Mouse (Mus musculus): ENCODE results near the gene Alg9. TPM values are rescaled to one million over a fixed set of nuclear protein-coding genes. Genes with fewer than 3 reads are reported as not detected.

Alg9 gene
- polyA plus RNA-seq, 1 experiment from 2014 or later, result 49.2 TPM

DNA sequence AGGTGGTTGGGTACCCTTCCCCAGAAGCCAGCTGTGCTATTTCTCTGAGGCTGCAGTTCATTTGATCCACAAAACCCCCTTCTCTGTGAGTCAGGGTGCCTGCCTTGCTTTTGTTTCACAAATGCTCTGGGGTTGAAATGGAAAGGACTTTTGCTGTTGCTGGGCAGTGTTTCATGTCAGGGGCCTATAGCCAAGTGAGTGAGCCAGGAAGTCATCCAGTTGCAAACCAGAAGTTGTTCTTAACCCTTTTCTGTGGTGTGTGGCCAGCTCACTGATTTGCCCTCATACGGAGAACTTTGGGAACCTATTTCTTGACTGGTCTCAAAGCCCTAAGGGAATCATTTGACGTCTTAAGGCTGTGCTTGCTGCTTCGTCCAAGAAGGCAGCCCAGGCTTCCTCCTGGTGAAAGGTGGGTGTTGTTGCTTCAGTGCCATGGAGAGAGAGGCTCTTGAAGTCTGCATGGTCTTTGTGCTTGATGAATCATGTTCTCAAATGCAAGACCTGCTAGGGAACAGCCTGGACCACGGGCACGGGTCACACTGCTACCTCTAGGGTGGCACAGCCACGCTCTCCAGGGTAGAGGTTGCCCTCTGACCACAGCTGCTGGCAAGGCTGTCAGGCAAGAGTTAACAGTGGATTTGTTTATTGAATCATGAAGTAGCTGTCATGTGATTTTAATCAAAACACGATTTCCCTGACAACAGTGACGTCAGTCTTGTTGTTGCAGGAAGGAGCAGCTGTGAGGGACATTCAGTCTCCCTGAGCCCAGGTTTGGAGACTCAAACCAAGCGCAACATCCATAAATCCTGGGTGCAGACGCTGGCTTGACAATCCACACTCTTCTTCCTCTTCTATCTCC lies 110.2 kb downstream of the Alg9 start:
- 69% methylated on average over 10 of the region's 10 CpGs for WGBS
- Histone ChIP-seq H3K9me3 (no peaks in the 10 kb centered on the region), H3K36me3 (peaks cover 29% of the 10 kb centered on the region), H3K4me2 (no peak overlapping the region), H3K27me3 (no peaks in the 10 kb centered on the region), H3K4me1 (replicated peaks) (peaks cover 31% of the 10 kb centered on the region), H3K4me3 (no peak overlapping the region), H3K27ac (replicated peaks) (no peak overlapping the region), H3K9ac (no peak overlapping the region)
- no peak for ATAC-seq (ENCODE audit: low read depth)

DNA sequence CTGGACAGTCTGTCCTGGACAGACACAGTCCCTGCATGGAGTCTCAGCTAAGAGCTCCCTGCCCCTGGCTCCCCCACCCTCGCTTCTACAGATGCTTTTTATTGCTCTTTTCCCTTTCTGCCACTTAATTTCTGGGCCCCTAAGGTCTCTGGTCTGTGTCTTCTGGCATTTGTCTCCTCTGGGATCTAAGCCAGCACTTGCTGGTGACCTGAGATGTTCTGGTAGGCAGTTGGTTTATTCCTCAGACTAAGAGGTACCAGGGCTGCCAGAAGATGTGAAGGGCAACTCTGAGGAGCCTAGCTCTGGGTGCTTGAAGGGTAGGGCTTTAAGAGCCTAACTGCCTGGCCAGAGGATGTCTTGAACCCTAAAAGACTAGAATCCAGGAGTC lies 110.8 kb downstream of the Alg9 start:
- H3K4me3 ChIP-seq, result no peak overlapping the region
- ATAC-seq (ENCODE audit: low read depth), result no peak
- no peak overlapping the region for H3K4me2 ChIP-seq
- H3K9ac ChIP-seq, result no peak overlapping the region
- H3K36me3 ChIP-seq, result peaks cover 24% of the 10 kb centered on the region
- no peak overlapping the region for H3K27ac ChIP-seq (replicated peaks)
- H3K9me3 ChIP-seq, result no peaks in the 10 kb centered on the region
- H3K27me3 ChIP-seq, result no peaks in the 10 kb centered on the region
- WGBS, result 38% methylated on average over 1 of the region's 1 CpGs
- peaks cover 31% of the 10 kb centered on the region for H3K4me1 ChIP-seq (replicated peaks)

DNA sequence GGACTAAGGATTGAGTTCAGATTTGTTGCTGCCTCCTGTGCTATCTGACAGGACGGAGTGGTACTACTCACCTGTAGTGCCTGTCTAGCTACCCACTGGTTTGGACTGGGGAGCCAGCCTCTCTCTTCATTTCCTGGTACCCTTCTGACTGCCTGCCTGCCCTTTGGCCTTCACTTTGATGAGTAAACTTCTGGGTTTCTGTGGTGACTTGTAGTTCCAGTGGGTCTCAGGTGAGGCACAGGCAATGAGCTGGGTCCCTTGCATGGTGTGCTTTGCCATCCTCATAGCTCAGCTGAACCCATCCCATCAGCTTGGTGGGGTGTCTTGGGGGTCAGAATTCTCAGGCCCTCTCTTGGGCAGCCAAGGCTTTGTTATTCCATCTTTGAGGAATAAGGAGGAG lies 112.1 kb downstream of the Alg9 start:
- no peak for ATAC-seq (ENCODE audit: low read depth)
- 100% methylated on average over 1 of the region's 1 CpGs for WGBS
- H3K4me1 ChIP-seq (replicated peaks), result peaks cover 31% of the 10 kb centered on the region
- no peak overlapping the region for H3K4me2 ChIP-seq
- H3K4me3 ChIP-seq, result no peak overlapping the region
- no peaks in the 10 kb centered on the region for H3K9me3 ChIP-seq
- no peaks in the 10 kb centered on the region for H3K27me3 ChIP-seq
- H3K9ac ChIP-seq, result no peak overlapping the region
- no peak overlapping the region for H3K27ac ChIP-seq (replicated peaks)
- peaks cover 28% of the 10 kb centered on the region for H3K36me3 ChIP-seq

DNA sequence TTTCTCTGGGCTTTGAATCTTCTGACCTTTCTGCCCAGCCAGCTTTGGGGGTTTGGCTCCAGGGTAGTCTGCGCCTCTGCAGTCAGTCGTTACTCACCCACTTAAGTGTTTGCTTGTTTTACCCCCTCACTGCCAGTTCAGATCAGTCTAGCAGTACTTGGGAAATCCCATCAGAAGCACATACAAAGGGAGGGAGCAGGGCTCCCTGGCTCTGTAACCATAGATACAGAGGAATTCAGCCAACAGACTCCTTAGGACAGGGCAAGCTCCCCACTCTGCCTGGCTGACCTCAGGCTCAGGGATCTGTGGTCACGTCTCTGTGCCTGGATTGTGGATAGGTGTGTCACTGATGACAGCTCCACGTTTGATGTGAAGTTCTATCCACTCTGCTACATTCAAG lies 112.5 kb downstream of the Alg9 start:
- ATAC-seq (ENCODE audit: low read depth), result no peak

DNA sequence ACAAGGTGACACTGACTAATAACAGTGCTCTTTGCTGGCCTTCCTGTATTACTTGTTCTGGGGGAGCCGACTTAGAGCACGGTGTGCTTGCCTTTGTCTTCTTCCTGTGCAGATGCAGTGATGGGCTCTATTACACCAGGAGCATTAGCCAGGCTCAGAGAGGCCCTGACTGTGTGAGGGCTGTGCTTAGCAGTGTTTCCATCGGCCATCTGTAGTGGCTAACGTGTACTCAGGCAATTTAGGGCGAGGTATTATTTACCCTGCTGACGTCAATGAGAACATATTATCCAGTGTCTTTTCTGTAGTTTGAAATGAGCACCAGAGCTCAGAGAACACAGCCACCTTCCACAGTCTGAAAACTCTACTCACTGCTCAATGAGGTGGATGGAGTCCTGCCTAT lies 114.4 kb downstream of the Alg9 start:
- H3K27me3 ChIP-seq, result no peaks in the 10 kb centered on the region
- 68% methylated on average over 6 of the region's 6 CpGs for WGBS
- no peak overlapping the region for H3K27ac ChIP-seq (replicated peaks)
- no peak for ATAC-seq (ENCODE audit: low read depth)
- peaks cover 30% of the 10 kb centered on the region for H3K36me3 ChIP-seq
- H3K4me1 ChIP-seq (replicated peaks), result peaks cover 31% of the 10 kb centered on the region
- H3K4me2 ChIP-seq, result no peak overlapping the region
- no peak overlapping the region for H3K9ac ChIP-seq
- no peak overlapping the region for H3K4me3 ChIP-seq
- no peaks in the 10 kb centered on the region for H3K9me3 ChIP-seq

More for the DNA sequence above, 112.5 kb downstream of the Alg9 start:
- H3K4me1 ChIP-seq (replicated peaks), result peaks cover 31% of the 10 kb centered on the region
- H3K4me3 ChIP-seq, result no peak overlapping the region
- no peaks in the 10 kb centered on the region for H3K27me3 ChIP-seq
- H3K9me3 ChIP-seq, result no peaks in the 10 kb centered on the region
- no peak overlapping the region for H3K9ac ChIP-seq
- 53% methylated on average over 4 of the region's 4 CpGs for WGBS
- no peak overlapping the region for H3K4me2 ChIP-seq
- peaks cover 28% of the 10 kb centered on the region for H3K36me3 ChIP-seq
- H3K27ac ChIP-seq (replicated peaks), result no peak overlapping the region

DNA sequence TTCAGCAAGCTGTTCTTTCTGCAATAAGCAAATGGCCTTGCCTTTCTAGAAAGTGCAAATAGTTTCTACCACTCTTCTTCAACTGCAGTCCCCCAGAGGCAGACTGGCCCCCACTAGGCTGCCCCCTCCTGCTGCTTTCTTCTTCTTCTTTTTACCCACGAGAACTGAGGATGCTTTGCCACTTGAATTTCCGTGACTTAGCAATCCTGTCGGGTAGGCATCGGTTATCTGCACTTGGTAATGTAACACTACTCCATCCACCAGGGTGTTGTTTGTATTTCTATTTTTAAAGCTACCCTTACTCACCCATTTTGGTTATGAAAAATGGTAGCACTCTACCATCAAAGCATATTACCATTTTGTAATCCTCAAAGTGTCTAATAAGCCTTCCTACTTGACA lies 115.1 kb downstream of the Alg9 start:
- Histone ChIP-seq H3K27ac (replicated peaks) (no peak overlapping the region), H3K4me2 (no peak overlapping the region), H3K36me3 (peaks cover 38% of the 10 kb centered on the region), H3K9ac (no peak overlapping the region), H3K4me3 (no peak overlapping the region), H3K9me3 (no peaks in the 10 kb centered on the region), H3K4me1 (replicated peaks) (peaks cover 25% of the 10 kb centered on the region), H3K27me3 (no peaks in the 10 kb centered on the region)
- WGBS, result 81% methylated on average over 4 of the region's 4 CpGs
- ATAC-seq (ENCODE audit: low read depth), result no peak

DNA sequence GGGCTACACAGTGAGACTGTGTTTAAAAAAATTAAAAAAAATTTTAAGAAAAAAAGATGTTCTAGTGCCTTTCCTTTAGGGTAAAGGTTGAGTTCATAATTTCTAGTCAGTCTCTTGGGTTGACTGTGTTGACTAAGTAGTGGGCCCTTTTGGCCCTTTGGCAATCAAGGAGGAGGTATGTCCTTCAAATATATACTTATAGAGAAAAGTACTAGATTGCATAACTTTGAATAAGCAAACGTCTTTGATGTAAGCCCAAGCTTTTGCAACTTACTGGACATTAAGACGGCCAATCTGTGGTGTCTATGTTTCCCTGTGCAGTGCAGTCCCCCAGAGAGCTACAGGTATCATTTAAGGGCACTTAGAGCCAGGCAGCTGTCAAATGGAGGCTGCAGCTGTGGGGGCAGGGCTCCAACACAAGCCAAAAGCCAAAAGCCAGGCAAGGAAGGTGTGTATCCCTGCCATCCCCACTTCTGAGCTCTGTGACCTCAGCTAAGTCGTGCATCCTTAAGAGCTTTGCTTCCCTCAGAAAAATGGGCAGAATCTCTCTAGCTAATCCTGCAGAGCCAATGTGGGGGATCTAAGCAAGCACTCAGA lies 115.8 kb downstream of the Alg9 start:
- H3K9me3 ChIP-seq, result no peaks in the 10 kb centered on the region
- H3K9ac ChIP-seq, result no peak overlapping the region
- H3K4me3 ChIP-seq, result no peak overlapping the region
- no peak for ATAC-seq (ENCODE audit: low read depth)
- no peak overlapping the region for H3K4me2 ChIP-seq
- H3K27ac ChIP-seq (replicated peaks), result no peak overlapping the region
- H3K27me3 ChIP-seq, result no peaks in the 10 kb centered on the region
- peaks cover 19% of the 10 kb centered on the region for H3K4me1 ChIP-seq (replicated peaks)
- 81% methylated on average over 3 of the region's 3 CpGs for WGBS
- H3K36me3 ChIP-seq, result peaks cover 44% of the 10 kb centered on the region

Other genes starting within 250 kb of the Alg9 start
- gene Pts, start 246.3 kb upstream of the Alg9 start, polyA plus RNA-seq (2015; fragmentation: Nextera tagmentation; extraction: Ambion mirVana), result 104 and 128 TPM in 2 replicates
- 15.7 and 17.1 TPM in 2 replicates for gene Il18, start 220.2 kb upstream of the Alg9 start, polyA plus RNA-seq (2015; fragmentation: Nextera tagmentation; extraction: Ambion mirVana)
- gene Bco2, start 219.8 kb upstream of the Alg9 start, polyA plus RNA-seq (2015; fragmentation: Nextera tagmentation; extraction: Ambion mirVana), result 0.28 and 0.35 TPM in 2 replicates
- not detected in 2 replicates for gene Tex12, start 213.7 kb upstream of the Alg9 start, polyA plus RNA-seq (2015; fragmentation: Nextera tagmentation; extraction: Ambion mirVana)
- 229 and 243 TPM in 2 replicates for gene Sdhd, start 171.2 kb upstream of the Alg9 start, polyA plus RNA-seq (2015; fragmentation: Nextera tagmentation; extraction: Ambion mirVana)
- gene Timm8b, start 171.1 kb upstream of the Alg9 start, polyA plus RNA-seq (2015; fragmentation: Nextera tagmentation; extraction: Ambion mirVana), result 366 and 422 TPM in 2 replicates
- gene Pih1d2, start 157.7 kb upstream of the Alg9 start, polyA plus RNA-seq (2015; fragmentation: Nextera tagmentation; extraction: Ambion mirVana), result 5.2 and 5.8 TPM in 2 replicates
- gene Nkapd1, start 157.6 kb upstream of the Alg9 start, polyA plus RNA-seq (2015; fragmentation: Nextera tagmentation; extraction: Ambion mirVana), result 24.6 and 25.7 TPM in 2 replicates
- 48.9 and 50.8 TPM in 2 replicates for gene Dlat, start 115.2 kb upstream of the Alg9 start, polyA plus RNA-seq (2015; fragmentation: Nextera tagmentation; extraction: Ambion mirVana)
- gene Dixdc1, start 35.5 kb upstream of the Alg9 start, polyA plus RNA-seq (2015; fragmentation: Nextera tagmentation; extraction: Ambion mirVana), result 31.8 TPM in 2 replicates
- 1.7 and 2.3 TPM in 2 replicates for gene 2310030G06Rik, start 28.5 kb upstream of the Alg9 start, polyA plus RNA-seq (2015; fragmentation: Nextera tagmentation; extraction: Ambion mirVana)
- 15.3 and 19.5 TPM in 2 replicates for gene Cryab, start 23.7 kb upstream of the Alg9 start, polyA plus RNA-seq (2015; fragmentation: Nextera tagmentation; extraction: Ambion mirVana)
- gene Hspb2, start 22.7 kb upstream of the Alg9 start, polyA plus RNA-seq (2015; fragmentation: Nextera tagmentation; extraction: Ambion mirVana), result 2.4 and 4.5 TPM in 2 replicates
- gene Fdxacb1, start 6.8 kb upstream of the Alg9 start, polyA plus RNA-seq (2015; fragmentation: Nextera tagmentation; extraction: Ambion mirVana), result 8.9 and 12.9 TPM in 2 replicates
- 56.7 and 61.4 TPM in 2 replicates for gene 1110032A03Rik, start 501 bp downstream of the Alg9 start, polyA plus RNA-seq (2015; fragmentation: Nextera tagmentation; extraction: Ambion mirVana)
- 52.0 and 57.6 TPM in 2 replicates for gene Ppp2r1b, start 70.3 kb downstream of the Alg9 start, polyA plus RNA-seq (2015; fragmentation: Nextera tagmentation; extraction: Ambion mirVana)
- gene Sik2, start 234.1 kb downstream of the Alg9 start, polyA plus RNA-seq (2015; fragmentation: Nextera tagmentation; extraction: Ambion mirVana), result 15.5 and 18.0 TPM in 2 replicates

Measured in neural tube, embryonic 13.5 days (tissue).